Mouse (Mus musculus) bone marrow, adult 2 months (tissue): ENCODE measurements at regions not wholly inside any gene's neighbourhood (a gene's known extent, or its start where the extent isn't known, plus 50 kb on each side); places are given as distances from the start of the nearest gene placed in this dataset.
"Not testable (repeated sequence)": the region's sequence is repeated elsewhere in the genome, so short reads cannot be mapped to it uniquely, and the experiment has no call there.

Source experiments
- H3K27ac ChIP-seq: fragments of 200-500 bp; 2 replicates; pipeline ENCODE4 v1.5.1; 2012; ENCODE audit warnings: low read depth, mild to moderate bottlenecking, control low read depth, inconsistent platforms, low read length; ENCODE audit not compliant: control insufficient read depth, poor library complexity, insufficient read depth
- H3K4me1 ChIP-seq: fragments of 200-500 bp; 2 replicates; pipeline ENCODE4 v1.6.1; 2011; ENCODE audit warnings: low read length; ENCODE audit not compliant: control insufficient read depth, insufficient read depth
- H3K4me3 ChIP-seq: fragments of 200-500 bp; replicated peaks from 2 replicates; pipeline ENCODE3; 2011; ENCODE audit warnings: mild to moderate bottlenecking, low read depth, low read length, control low read depth; ENCODE audit not compliant: control insufficient read depth
- CTCF ChIP-seq: fragments of 200-500 bp; IDR thresholded peaks from 2 replicates; pipeline ENCODE4 v1.5.1; 2011; ENCODE audit warnings: low read length, control low read depth; ENCODE audit not compliant: control insufficient read depth, insufficient read depth
- POLR2A ChIP-seq: fragments of 200-500 bp; IDR thresholded peaks from 2 replicates; pipeline ENCODE4 v1.6.1; 2011; ENCODE audit warnings: low read depth, mild to moderate bottlenecking, control low read depth, low read length, borderline replicate concordance; ENCODE audit not compliant: control insufficient read depth
- WGBS: fragments of 180-500 bp; shearing (Covaris S2); methylation state at CpG from one replicate; pipeline ENCODE4 v1.1.7; 2018; 5-methylcytosine and 5-hydroxymethylcytosine counted together

DNA sequence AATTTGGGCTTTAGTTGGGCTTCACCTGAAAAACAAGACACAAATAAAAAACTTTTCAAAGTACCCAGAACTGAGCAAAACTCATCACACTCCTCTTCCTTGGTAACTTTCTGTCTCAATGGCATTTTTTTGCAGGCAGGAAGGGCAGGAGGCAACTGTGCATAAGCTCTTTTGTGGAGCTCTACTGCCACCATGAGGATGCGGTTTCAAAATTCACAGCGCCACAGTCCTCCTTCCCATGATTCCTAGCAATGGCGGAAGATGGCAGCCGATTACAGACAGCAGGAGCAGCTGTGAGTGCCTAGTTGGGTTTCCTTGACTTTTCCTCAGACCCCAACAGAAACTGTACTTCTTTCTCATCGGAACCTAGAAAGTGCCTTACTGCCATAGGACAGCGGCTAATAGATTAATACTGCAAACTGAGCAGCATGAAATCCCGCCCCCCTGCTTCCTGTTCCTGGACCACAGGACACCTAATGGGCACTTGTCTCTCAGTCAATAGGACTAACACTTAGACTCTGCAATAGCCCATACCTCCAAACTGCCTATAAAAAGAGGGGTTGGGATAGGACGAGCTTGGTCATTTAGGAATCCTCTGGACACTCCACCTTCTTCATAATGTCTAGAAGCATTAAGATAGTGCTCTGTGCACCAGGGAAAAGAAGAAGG is 162.5 kb upstream of the Olfr1324 start:
- 73% methylated on average over 8 of the region's 8 CpGs for WGBS
- H3K4me3 ChIP-seq, result no peak overlapping the region
- no peak overlapping the region for H3K27ac ChIP-seq
- TF ChIP-seq CTCF, result no peak
- no peak for TF ChIP-seq POLR2A
- no peaks in the 10 kb centered on the region for H3K4me1 ChIP-seq

DNA sequence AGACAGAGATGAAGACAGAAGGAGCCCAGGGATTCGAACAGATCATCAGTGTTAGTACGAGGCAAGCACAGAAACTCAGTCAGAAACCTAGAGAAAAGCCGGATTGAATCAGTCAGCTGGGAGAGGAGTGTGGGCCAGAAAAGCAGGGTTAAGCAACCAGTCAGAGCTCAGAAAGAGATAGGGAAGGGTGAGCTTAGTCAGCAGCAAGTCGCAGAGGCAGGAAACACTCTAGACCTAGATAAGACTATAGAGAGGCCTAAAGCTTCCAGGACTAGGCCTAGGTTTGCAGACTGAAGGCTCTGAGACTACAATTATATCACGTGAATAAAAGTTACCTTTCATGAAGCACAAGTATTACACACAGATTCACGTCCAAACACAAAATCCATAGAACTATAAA is 160.6 kb upstream of the Olfr1324 start:
- WGBS, result 68% methylated on average over 6 of the region's 6 CpGs
- Histone ChIP-seq H3K27ac (no peak overlapping the region), H3K4me1 (no peaks in the 10 kb centered on the region), H3K4me3 (no peak overlapping the region)
- no peak for TF ChIP-seq POLR2A
- TF ChIP-seq CTCF, result no peak

DNA sequence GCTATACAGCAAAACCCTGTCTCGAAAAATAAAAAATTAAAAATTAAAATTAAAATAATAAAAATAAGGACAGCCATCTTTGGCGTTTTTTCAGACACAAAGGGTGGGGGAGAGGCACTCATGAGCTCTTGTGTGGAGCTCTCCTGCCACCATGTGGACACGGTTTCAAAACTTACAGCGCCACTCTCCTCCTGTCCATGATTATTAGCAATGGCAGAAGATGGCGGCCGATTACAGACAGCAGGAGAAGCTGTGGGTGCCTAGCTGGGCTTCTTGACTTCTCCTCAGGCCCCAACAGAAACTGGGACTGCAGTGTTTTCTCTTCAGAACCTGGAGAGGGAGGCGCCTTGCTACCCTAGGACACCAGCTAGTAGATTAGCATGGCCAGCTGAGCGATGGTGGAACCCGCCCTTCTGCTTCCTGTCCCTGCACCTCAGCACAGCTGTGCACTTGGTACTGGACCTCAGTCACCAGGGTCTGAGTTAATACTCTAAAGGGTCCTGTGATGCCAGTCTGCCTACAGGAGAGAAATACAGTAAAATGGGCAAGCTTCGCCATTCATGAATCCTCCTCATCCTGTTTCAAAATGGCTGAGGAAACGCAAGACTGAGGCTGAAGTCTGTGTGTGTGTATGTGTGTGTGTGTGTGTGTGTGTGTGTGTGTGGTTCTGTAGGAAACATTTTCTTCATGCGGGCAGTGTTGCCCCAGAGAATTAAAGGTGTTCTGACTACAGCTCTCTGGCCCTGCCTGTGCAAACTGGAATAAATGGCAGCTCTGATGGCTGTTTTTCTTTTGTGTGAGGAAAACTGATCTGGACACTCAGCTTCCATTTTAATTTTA is 155.7 kb upstream of the Olfr1324 start:
- TF ChIP-seq POLR2A (no peak), CTCF (no peak)
- H3K4me1 ChIP-seq, result no peaks in the 10 kb centered on the region
- H3K4me3 ChIP-seq, result no peak overlapping the region
- no peak overlapping the region for H3K27ac ChIP-seq
- 64% methylated on average over 12 of the region's 12 CpGs for WGBS

DNA sequence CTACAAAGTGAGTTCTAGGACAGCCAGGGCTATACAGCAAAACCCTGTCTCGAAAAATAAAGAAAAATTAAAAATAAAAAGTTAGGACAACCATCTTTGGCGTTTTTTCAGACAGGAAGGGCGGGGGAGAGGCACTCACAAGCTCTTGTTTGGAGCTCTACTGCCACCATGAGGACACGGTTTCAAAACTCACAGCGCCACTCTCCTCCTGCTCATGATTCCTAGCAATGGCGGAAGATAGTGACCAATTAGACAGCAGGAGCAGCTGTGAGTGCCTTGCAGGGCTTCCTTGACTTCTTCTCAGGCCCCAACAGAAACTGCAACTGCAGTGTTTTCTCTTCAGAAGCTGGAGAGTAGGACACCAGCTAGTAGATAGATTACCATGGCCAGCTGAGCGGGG is 151.9 kb upstream of the Olfr1324 start:
- TF ChIP-seq POLR2A, result no peak
- TF ChIP-seq CTCF, result no peak
- Histone ChIP-seq H3K27ac (no peak overlapping the region), H3K4me3 (no peak overlapping the region), H3K4me1 (no peaks in the 10 kb centered on the region)
- WGBS, result 68% methylated on average over 7 of the region's 7 CpGs

DNA sequence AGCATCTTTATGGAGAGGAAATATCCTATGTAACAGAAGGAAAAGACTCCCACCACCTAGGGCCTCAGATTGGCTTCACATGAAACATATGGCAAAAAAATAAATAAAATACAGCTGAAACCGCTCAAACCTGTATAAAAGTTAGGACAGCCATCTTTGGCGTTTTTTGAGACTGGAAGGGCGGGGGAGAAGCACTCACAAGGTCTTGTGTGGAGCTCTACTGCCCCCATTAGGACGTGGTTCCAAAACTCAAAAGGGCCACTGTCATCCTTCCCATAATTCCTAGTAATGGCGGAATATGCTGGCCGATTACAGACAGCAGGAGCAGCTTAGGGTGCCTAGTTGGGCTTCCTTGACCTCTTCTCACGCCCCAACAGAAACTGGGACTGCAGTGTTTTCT is 148.5 kb upstream of the Olfr1324 start:
- WGBS, result 63% methylated on average over 7 of the region's 7 CpGs
- Histone ChIP-seq H3K27ac (no peak overlapping the region), H3K4me1 (no peaks in the 10 kb centered on the region), H3K4me3 (no peak overlapping the region)
- TF ChIP-seq CTCF (no peak), POLR2A (no peak)

DNA sequence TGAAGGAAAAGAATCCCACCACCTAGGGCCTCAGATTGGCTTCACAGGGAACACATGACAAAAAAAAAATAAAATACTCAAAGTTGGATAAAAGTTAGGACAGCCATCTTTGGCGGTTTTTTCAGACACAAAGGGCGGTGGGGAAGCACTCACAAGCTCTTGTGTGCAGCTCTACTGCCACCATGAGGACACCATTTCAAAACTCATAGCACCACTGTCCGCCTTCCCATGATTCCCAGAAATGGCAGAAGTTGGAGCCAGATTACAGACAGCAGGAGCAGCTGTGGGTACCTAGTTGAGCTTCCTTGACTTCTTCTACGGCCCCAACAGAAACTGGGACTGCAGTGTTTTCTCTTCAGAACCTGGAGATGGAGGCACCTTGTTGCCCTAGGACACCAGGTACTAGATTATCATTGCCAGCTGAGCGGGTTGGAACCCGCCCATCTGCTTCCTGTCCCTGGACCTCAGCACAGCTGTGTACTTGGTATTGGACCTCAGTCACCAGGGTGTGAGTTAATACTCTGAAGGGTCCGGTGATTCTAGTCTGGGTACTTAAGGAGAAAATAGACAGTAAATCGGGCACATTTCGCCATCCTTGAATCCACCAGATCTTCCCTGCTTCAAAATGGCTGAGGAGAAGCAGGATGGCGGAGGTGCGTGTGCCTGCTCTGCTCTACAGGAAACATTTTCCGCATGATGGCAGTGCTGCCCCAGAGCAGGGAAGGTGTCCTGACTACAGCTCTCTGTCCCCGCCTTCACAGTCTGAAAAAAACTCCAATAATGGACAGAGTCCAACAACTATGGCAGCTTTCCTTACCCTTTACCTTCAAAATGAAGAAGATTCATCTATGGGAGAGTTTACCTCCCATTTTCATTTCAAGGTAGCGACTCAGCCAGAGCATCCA is 144.1 kb upstream of the Olfr1324 start:
- H3K4me1 ChIP-seq, H3K27ac ChIP-seq, H3K4me3 ChIP-seq: not testable (repeated sequence)
- 75% methylated on average over 14 of the region's 14 CpGs for WGBS

DNA sequence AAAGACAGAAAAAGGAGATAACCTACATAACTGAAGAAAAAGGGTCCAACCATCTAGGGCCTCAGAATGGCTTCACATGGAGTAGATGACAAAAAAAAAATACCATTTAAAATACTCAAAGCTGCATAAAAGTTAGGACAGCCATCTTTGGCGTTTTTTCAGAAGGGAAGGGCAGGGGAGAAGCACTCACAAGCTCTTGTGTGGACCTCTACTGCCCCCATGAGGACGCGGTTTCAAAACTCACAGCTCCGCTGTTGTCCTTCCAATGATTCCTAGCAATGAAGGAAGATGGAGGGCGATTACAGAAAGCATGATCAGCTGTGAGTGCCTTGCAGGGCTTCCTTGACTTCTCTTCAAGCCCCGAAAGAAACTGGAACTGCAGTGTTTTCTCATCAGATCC is 140.8 kb upstream of the Olfr1324 start:
- H3K27ac ChIP-seq, result no peak overlapping the region
- WGBS, result 65% methylated on average over 6 of the region's 6 CpGs
- no peak overlapping the region for H3K4me3 ChIP-seq
- no peak for TF ChIP-seq CTCF
- TF ChIP-seq POLR2A, result no peak
- H3K4me1 ChIP-seq, result no peaks in the 10 kb centered on the region

DNA sequence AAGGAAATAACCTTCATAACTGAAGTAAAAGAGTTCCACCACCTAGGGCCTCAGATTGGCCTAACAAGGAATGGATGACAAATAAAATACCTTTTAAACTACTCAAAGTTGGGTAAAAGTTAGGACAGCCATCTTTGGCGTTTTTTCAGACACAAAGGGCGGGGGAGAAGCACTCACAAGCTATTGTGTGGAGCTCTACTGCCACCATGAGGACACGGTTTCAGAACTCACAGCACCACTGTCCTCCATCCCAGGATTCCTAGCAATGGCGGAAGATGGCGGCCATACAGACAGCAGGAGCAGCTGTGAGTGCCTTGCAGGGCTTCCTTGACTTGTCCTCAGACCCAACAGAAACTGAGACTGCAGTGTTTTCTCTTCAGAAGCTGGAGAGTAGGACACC is 138.0 kb upstream of the Olfr1324 start:
- WGBS, result 77% methylated on average over 5 of the region's 5 CpGs
- no peaks in the 10 kb centered on the region for H3K4me1 ChIP-seq
- no peak overlapping the region for H3K27ac ChIP-seq
- no peak overlapping the region for H3K4me3 ChIP-seq
- TF ChIP-seq POLR2A (no peak), CTCF (no peak)

DNA sequence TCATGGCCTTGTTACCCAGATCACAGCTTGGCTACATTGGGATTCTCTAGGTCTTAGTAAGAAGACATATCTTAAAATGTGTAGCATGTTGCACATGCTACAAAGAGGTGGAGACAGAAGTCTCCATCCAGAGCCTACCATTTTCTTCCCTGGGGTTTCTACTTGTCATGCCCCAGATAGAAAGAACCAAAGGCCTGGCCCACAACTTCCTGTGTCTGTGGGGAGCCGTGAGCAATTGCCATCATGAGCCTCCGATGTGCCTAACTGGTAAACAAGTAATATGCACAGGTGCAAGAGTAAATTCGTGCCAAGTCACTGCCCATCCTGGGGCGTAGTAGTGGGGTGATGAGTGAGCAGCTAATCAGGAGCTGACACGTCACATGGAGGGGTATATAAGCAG is 136.7 kb upstream of the Olfr1324 start:
- not testable (repeated sequence) for H3K4me3 ChIP-seq, H3K27ac ChIP-seq, H3K4me1 ChIP-seq
- WGBS, result 63% methylated on average over 5 of the region's 5 CpGs
